Mouse (Mus musculus) embryonic fibroblast, embryonic 13.5 days (primary cell): ENCODE results near the gene Rps6ka3. TPM values are rescaled to one million over a fixed set of nuclear protein-coding genes. Genes with fewer than 3 reads are reported as not detected.

Source experiments
- H3K27ac ChIP-seq: 2 replicates; pipeline ENCODE4 v1.5.1; 2012; ENCODE audit warnings: low read length, control low read depth, inconsistent platforms; ENCODE audit not compliant: insufficient read depth
- H3K4me1 ChIP-seq: 2 replicates; pipeline ENCODE4 v1.6.1; 2011; ENCODE audit warnings: low read length; ENCODE audit not compliant: control insufficient read depth, insufficient read depth
- H3K4me3 ChIP-seq: 2 replicates; pipeline ENCODE4 v1.5.1; 2011; ENCODE audit warnings: mild to moderate bottlenecking, control low read depth, low read length; ENCODE audit not compliant: insufficient read depth
- CTCF ChIP-seq: IDR thresholded peaks from 2 replicates; pipeline ENCODE4 v1.5.1; 2011; ENCODE audit warnings: mild to moderate bottlenecking, control low read depth, low read length, moderate library complexity, borderline replicate concordance; ENCODE audit not compliant: insufficient read depth
- POLR2A ChIP-seq: IDR thresholded peaks from 2 replicates; pipeline ENCODE4 v1.6.1; 2011; ENCODE audit warnings: low read depth, mild to moderate bottlenecking, control low read depth, low read length, moderate library complexity
- polyA plus RNA-seq: library from polyadenylated mRNA; stranded (reverse); fragments of >200 nt; gene quantifications from 2 replicates; pipeline ENCODE4 v1.2.4, GENCODE M21; 2011; ENCODE audit warnings: low read depth; ENCODE audit not compliant: missing spikeins, insufficient read length

Gene Rps6ka3
- polyA plus RNA-seq, 1 experiment = 69.2 TPM

DNA sequence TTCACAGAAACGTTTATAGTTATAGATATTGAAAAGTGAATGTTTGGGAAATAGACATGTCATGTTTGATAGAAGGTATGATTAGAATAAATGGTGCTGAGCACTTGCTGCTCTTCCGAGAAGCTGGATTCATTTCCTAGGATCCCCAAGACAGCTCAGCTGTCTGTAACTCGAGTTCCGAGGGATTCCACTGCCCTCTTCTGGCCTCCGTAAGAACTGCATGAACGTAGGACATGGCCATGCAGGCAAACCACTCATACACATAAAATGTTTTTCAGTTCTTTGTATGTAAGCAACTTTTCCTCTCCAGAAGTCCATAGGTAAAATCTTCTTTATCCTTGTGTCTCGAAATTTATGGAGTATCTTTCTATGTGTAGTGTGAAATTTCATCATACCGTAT, 111.2 kb downstream of the Rps6ka3 start:
- Histone ChIP-seq H3K27ac (no peak overlapping the region), H3K4me1 (no peaks in the 10 kb centered on the region), H3K4me3 (no peak overlapping the region)
- TF ChIP-seq POLR2A (no peak), CTCF (peak; percentile 44; the same call in 1 of the 2 replicates)

DNA sequence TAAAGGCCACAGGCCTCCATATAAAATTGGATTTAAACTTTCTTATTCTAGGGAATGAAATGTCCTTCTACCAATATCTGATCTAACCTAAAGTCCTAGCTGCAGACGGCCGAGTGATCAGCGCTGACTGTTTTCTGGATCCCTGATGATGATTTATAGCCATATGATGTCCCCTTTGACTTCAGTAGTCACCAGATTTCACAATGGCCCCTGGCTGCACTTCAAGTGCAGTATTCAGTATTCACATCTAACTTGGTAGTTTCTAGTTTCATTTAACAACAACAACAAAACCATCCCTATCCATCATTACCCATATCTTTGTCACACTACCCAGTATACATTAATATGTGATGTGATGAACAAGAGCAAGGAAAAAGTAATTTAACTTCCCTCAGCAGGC, 154.4 kb downstream of the Rps6ka3 start:
- no peak overlapping the region for H3K27ac ChIP-seq
- H3K4me3 ChIP-seq = no peak overlapping the region
- TF ChIP-seq CTCF (no peak), POLR2A (no peak)
- no peaks in the 10 kb centered on the region for H3K4me1 ChIP-seq

DNA sequence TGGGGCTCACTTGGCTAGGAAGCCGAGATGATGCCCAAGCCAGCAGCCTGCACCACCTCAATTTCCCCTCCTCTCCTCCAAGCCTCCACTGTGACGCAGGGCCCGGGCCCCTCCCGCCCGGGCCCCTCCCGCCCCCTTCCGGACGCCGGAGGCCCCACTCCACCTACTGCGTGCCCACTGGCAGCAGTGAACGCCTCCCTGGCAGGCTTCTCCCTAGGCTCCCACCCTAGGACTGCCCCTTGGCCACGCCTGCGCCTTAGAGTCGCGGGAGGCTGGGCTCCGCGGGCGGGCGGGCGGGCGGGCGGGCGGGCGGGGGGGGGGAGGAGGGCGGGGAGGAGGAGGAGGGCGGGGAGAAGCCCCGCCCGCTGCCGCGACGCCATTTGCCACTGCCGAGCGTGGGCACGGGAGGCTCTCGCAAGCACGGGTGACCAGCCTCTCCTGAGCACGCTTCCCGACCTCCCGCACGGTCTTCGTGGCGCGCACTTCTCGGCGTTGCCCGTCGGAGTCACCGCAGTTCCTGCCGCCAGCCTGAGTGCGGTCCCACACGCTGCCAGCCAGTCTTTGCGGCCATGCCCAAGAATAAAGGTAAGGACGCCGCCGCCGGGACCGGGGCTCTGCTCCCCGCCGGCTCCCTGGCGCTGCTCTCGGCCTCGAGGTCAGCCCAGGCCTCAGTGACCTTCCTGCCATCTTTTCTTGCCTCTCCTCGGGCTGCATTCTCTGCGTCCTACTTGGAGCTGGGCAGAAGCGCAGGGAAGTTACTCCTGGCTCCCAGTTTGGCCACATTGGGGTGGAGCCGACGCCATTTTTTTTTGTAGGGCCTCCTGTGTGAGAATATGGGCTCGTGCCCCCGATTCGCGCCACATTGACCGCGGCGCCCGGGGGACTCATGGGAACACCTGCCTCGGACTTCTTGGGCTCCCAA, 162.0 kb downstream of the Rps6ka3 start, which contains the start of gene Eif1ax:
TSS of gene Eif1ax (plus strand) at position 348 of the 922 bp plus-strand sequence.
- peak; percentile 91 for TF ChIP-seq POLR2A
- TF ChIP-seq CTCF = no peak
- Histone ChIP-seq H3K4me1 (no peaks in the 10 kb centered on the region), H3K4me3 (peak within 1 kb of the TSS; percentile 93), H3K27ac (peak within 1 kb of the TSS; percentile 89)

DNA sequence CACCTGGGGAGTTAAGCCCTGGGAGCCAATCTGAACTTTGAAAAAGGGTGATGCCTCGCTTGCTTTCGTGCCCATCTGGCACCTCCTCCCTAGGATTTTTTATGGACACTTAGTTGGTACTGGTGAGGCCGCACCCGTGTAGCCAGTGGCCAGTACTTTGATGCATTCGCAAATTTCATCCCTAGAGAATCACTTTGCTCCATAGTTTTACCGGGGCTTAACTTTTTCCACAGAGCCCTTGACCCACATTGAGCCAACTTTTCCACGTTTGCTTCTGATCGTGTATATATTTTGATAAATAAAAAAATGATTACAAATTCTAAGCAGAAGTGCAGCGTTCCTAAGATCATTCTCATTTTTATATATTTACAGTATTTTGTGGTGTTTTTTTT, 162.6 kb downstream of the Rps6ka3 start:
- Histone ChIP-seq H3K4me3 (peak overlapping the region; percentile 93), H3K4me1 (no peaks in the 10 kb centered on the region), H3K27ac (peak overlapping the region; percentile 89)
- TF ChIP-seq POLR2A (no peak), CTCF (no peak)

DNA sequence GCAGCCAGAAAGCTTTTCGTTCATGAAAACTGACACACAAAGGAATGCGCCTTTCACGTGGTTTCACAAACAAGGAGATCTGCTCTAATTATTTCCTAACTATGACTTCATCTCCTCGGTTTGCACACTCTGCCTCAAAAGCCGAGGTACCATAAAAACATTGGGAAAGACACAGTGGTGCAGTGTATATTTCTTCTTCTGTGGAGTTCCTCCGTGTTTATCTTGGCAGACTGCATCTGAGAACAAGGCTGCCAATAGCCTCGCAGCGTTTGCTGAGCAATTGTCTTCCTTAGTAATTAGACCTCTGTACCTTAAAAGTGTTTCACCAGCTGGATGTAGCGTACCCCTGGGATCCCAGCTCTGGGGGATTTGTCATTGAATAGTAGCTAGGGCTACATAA, 177.0 kb downstream of the Rps6ka3 start:
- Histone ChIP-seq H3K4me1 (no peaks in the 10 kb centered on the region), H3K27ac (no peak overlapping the region), H3K4me3 (no peak overlapping the region)
- TF ChIP-seq POLR2A = no peak
- no peak for TF ChIP-seq CTCF

DNA sequence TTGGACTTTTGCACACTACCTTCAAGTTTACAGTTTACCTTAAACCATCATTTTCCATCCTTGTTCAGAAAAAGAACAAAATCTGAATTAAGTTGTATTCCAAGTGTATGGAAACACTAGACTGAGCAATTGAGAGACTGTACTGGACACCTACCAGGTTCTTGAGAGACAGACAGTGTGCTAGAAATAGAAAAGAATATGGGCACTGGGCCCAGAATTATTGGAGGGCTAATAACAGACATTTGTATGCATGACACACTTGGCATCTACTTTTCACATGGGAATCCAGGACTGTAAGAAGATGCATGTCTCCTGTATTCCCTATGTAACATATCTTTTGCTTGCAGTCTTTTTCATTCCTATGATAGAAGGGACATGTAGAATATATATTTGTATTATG, 178.8 kb downstream of the Rps6ka3 start:
- no peak overlapping the region for H3K4me3 ChIP-seq
- H3K4me1 ChIP-seq = no peaks in the 10 kb centered on the region
- H3K27ac ChIP-seq = no peak overlapping the region
- no peak for TF ChIP-seq POLR2A

DNA sequence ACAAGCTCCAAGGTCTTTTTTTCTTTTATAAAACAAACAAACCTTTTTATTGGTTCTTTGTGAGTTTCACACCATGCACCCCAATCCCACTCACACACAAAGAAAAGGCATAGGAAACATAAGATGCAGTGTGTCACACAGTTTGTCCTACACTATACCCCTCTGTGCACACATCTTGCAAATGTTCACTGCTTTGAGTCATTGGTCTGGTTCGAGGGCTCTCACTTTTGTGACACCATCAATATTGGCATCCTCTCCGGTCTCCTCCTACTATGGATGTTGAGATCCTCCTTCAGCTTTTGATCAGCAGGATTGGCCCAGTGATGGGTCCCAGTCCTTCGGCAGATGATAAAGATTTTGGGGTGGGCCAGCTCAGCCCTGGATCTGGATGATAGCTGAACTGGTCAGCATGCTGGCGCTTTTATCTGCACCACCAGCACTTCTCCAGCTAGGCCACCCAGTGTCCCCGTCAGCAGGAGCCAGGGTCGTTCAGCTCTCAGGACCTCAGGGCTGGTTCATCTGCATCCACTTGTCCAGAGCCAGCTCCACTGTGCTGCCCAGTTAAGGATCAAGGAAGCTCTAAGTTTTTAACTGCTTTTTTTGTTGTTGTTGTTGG, 180.3 kb downstream of the Rps6ka3 start:
- Histone ChIP-seq H3K4me1 (no peaks in the 10 kb centered on the region), H3K27ac (no peak overlapping the region), H3K4me3 (no peak overlapping the region)
- TF ChIP-seq CTCF (no peak), POLR2A (no peak)

DNA sequence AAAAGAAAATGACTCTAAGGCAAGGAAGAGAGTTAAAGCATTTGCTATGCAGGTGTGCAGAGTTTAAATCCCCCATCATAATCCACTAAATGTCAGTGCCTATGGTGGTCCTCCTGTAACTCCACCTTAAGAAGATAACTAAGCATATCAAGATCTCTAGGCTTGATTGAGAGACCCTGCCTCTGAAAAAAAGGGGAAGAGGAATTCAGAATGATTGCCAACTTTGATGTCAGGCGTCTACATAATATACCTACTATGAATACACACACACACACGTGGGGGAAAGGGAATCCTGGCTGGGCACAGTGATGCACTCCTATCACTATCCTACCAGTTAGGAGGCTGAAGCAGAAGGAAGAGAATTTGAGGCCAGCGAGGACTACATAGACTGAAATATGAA, 181.1 kb downstream of the Rps6ka3 start:
- Histone ChIP-seq H3K4me3 (no peak overlapping the region), H3K4me1 (no peaks in the 10 kb centered on the region), H3K27ac (no peak overlapping the region)
- TF ChIP-seq POLR2A (no peak), CTCF (no peak)

DNA sequence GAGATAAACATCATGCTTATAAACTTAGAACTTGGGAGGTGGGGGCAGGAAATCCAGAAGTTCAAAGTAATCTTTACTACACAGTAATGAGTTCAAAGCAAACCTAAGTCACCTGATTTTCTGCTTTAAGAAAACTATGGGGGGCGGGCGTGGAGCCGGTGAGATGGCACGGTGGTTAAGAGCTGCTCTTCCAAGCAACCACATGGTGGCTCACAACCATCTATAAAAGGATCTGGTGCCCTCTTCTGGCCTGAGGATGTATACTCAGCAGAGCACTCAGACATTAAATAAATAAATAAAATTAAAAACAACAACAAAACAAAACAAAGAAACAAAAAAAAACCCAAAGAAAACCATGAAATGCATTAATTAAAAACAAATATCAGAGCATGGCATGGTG, 199.1 kb downstream of the Rps6ka3 start:
- Histone ChIP-seq H3K27ac (no peak overlapping the region), H3K4me1 (no peaks in the 10 kb centered on the region), H3K4me3 (no peak overlapping the region)
- TF ChIP-seq CTCF (no peak), POLR2A (no peak)
